Mouse (Mus musculus): ENCODE data around the gene Zfp989. TPM values are rescaled to one million over a fixed set of nuclear protein-coding genes. Genes with fewer than 3 reads are reported as not detected.
"Not testable (repeated sequence)": the region's sequence is repeated elsewhere in the genome, so short reads cannot be mapped to it uniquely, and the experiment has no call there.

Gene Zfp989
- polyA plus RNA-seq (2015; fragmentation: Nextera tagmentation; extraction: Ambion mirVana), result not detected in 2 replicates

GRCm38 (mm10) chr4:146971757-146972156 is at the start of gene Zfp989:
Gene Zfp989 (plus strand): TSS chr4:146971976.
- not testable (repeated sequence) for H3K4me1 ChIP-seq (replicated peaks); H3K27ac ChIP-seq; H3K4me2 ChIP-seq (replicated peaks); H3K9me3 ChIP-seq; H3K27me3 ChIP-seq (replicated peaks); H3K36me3 ChIP-seq; ATAC-seq; H3K9ac ChIP-seq; H3K4me3 ChIP-seq (replicated peaks)
- 81% methylated on average over 5 of the region's 5 CpGs for WGBS

DNA sequence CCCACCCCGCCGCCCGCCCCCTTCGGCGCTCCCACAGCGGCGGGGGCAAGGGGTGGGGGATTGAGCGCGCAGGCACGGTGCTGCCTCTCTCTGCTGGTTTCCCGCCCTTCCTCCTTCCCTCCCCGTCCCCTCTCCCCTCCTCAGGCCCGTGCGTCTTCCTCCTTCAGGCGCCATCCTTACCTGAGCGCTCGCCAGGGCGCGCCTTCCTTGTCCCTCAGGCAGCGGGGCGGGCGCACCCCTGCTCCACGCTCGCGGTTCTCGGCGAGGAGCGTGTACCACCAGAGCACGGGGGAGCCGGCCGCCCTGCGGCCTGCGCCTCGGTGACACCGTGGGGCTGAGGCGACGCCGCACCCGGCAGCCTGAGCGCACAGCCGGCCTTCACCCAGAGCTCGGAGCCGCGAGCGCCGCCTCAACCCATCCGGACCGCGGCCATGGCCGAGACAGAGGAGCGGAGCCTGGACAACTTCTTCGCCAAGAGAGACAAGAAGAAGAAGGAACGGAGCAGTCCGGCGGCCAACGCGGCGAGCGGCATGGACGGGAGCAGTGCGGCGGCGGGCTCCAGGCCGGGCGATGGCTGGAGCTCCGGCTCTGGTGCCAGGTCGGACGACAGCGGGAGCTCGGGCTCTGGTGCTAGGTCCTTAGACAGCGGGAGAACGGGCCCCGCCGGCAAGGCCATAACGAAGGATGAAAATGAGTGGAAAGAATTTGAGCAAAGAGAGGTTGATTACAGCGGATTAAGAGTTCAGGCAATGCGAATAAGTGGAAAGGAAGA is 39.3 kb upstream of the Zfp989 start:
- no peaks in the 10 kb centered on the region for H3K36me3 ChIP-seq
- H3K4me3 ChIP-seq (replicated peaks), result peak overlapping the region; percentile 31
- peak; percentile 72 for ATAC-seq
- no peaks in the 10 kb centered on the region for H3K4me1 ChIP-seq (replicated peaks)
- WGBS, result 6% methylated on average over 77 of the region's 77 CpGs
- peak overlapping the region; percentile 65 for H3K4me2 ChIP-seq (replicated peaks)
- H3K9ac ChIP-seq, result no peak overlapping the region
- H3K27me3 ChIP-seq (replicated peaks), result no peaks in the 10 kb centered on the region
- H3K9me3 ChIP-seq, result no peaks in the 10 kb centered on the region
- H3K27ac ChIP-seq, result no peak overlapping the region

DNA sequence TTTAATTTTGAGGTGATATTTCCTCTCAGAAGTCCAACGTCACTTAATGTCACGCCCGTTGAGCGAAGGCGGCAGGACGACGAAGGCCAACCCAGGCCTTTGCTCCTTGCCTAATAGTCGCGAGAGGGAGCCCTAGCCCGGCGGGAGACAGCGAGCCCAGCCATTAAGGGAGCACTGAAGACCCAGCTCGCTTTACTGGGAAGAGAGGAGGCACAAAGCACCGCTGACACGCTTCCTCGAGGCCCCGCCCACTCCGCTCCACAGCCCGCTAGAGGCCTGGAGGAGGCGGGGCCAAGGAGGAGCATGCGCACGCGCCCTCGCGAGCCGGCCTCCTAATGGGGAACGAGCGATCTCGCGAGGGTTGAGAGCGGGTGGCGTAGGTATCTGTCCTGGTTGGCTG is 30.1 kb upstream of the Zfp989 start:
- H3K4me2 ChIP-seq (replicated peaks); H3K9me3 ChIP-seq; H3K9ac ChIP-seq; H3K27me3 ChIP-seq (replicated peaks); ATAC-seq; H3K36me3 ChIP-seq; H3K4me1 ChIP-seq (replicated peaks); H3K4me3 ChIP-seq (replicated peaks); H3K27ac ChIP-seq: not testable (repeated sequence)
- 55% methylated on average over 32 of the region's 32 CpGs for WGBS

GRCm38 (mm10) chr4:146976581-146976980 is 4.8 kb downstream of the Zfp989 start:
- H3K4me2 ChIP-seq (replicated peaks); H3K27me3 ChIP-seq (replicated peaks); H3K27ac ChIP-seq; H3K4me1 ChIP-seq (replicated peaks); H3K9me3 ChIP-seq; ATAC-seq; H3K4me3 ChIP-seq (replicated peaks); H3K36me3 ChIP-seq; H3K9ac ChIP-seq: not testable (repeated sequence)
- WGBS, result 19% methylated on average over 2 of the region's 2 CpGs

DNA sequence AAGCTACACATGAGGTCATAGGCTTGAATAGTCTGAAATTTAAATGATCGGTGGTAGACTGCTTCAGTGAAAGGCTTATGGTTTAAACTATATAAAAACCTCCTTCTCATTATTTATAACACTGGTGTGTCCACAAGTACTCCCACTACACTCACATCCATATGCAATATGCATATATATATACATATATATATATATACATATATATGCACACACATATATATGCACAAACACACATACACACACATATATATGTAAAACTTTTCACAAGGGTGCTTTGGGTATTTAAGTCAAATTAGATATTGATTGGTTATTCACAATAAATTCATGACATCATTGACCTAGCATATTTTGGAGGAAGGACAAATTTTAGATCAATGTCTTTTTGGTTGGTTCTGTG is 46.6 kb downstream of the Zfp989 start:
- not testable (repeated sequence) for H3K27me3 ChIP-seq (replicated peaks); H3K9ac ChIP-seq; H3K4me2 ChIP-seq (replicated peaks); H3K4me3 ChIP-seq (replicated peaks); H3K36me3 ChIP-seq; H3K27ac ChIP-seq; H3K4me1 ChIP-seq (replicated peaks); H3K9me3 ChIP-seq; ATAC-seq
- WGBS, result no CpG with 5 or more reads among the region's 1 CpGs

DNA sequence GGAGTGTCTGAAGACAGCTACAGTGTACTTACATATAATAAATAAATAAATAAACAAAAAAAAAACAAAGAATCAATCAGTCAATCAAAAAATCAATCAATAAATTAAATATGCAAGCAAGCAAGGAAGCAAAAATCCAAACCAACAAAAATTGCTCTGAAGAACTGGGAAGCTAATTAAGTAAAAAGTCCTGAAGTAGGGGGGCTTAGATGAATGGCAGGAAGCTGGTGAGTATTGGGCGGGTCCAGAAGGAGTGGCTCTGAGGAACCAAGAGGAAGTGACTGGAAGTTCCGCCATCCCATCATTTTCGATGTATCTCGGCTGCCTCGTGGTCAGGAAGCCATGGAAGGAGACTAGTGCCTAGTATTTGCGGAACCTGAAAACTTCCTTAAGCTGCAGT is 49.8 kb downstream of the Zfp989 start, which contains the start of gene Rex2:
Rex2 (plus strand) TSS at position 301 of the 400 bp plus-strand sequence.
- not testable (repeated sequence) for H3K27ac ChIP-seq; H3K4me1 ChIP-seq (replicated peaks); ATAC-seq; H3K9ac ChIP-seq; H3K4me2 ChIP-seq (replicated peaks); H3K4me3 ChIP-seq (replicated peaks); H3K9me3 ChIP-seq; H3K27me3 ChIP-seq (replicated peaks); H3K36me3 ChIP-seq
- WGBS, result no CpG with 5 or more reads among the region's 6 CpGs

- not testable (repeated sequence) for H3K4me3 ChIP-seq (replicated peaks); H3K9ac ChIP-seq; H3K4me2 ChIP-seq (replicated peaks); H3K9me3 ChIP-seq; H3K4me1 ChIP-seq (replicated peaks); H3K27me3 ChIP-seq (replicated peaks); H3K27ac ChIP-seq; ATAC-seq; H3K36me3 ChIP-seq
- 59% methylated on average over 1 of the region's 1 CpGs for WGBS
Observed at GRCm38 (mm10) chr4:147026374-147026773, 54.6 kb downstream of the Zfp989 start.

DNA sequence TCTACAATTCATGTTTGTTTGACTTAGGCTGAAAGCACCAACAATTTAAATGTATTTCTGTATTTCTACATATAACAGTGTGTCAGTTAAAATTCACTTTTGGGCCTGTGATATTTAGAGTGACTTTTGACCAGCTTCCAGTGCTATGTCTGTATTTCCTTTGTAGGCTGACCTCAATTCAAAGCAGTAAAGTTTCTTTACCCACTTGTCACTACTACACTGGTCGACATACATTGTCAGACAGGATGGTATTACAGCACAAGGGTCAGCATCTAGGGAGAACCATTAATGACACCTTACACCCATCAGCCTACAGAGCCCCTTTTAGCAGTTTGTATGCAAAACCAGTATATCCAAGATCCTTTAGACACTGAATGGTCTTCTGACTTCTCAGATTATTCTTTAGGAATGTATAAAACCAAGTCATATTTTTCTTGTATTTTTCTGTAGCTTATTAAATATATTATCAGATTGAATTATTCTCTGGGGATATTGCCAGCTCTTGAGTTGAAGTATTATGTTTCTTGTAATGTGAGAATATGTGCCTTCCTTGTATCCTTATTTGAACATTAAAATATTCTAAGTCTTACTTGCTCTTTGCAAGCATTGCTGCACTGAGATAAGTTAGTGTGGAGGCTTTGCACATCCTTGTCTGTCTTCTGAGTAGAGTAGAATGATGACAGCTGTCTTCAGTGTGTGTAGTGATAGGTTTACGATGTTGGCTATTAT is 59.7 kb downstream of the Zfp989 start:
- H3K27me3 ChIP-seq (replicated peaks); ATAC-seq; H3K4me3 ChIP-seq (replicated peaks); H3K9me3 ChIP-seq; H3K9ac ChIP-seq; H3K4me2 ChIP-seq (replicated peaks); H3K27ac ChIP-seq; H3K4me1 ChIP-seq (replicated peaks); H3K36me3 ChIP-seq: not testable (repeated sequence)
- 82% methylated on average over 1 of the region's 2 CpGs for WGBS

Other genes with a start within 250 kb of the Zfp989 start
- gene Gm21411, start 62.4 kb upstream of the Zfp989 start, polyA plus RNA-seq (2015; fragmentation: Nextera tagmentation; extraction: Ambion mirVana), result not detected in 2 replicates
- gene Rex2, start 49.9 kb downstream of the Zfp989 start, polyA plus RNA-seq (2015; fragmentation: Nextera tagmentation; extraction: Ambion mirVana), result not detected in 2 replicates
- gene Zfp991, start 160.1 kb downstream of the Zfp989 start, polyA plus RNA-seq (2015; fragmentation: Nextera tagmentation; extraction: Ambion mirVana), result 8.7 and 8.9 TPM in 2 replicates

Data from intestine, embryonic 15.5 days (tissue).